Mouse (Mus musculus): Measurements from ENCODE around the gene Samsn1. TPM values are rescaled to one million over a fixed set of nuclear protein-coding genes. Genes with fewer than 3 reads are reported as not detected.

The Samsn1 gene
- total RNA-seq, 2 experiments from 2014 or later, result 0.78 to 1.2 TPM

DNA sequence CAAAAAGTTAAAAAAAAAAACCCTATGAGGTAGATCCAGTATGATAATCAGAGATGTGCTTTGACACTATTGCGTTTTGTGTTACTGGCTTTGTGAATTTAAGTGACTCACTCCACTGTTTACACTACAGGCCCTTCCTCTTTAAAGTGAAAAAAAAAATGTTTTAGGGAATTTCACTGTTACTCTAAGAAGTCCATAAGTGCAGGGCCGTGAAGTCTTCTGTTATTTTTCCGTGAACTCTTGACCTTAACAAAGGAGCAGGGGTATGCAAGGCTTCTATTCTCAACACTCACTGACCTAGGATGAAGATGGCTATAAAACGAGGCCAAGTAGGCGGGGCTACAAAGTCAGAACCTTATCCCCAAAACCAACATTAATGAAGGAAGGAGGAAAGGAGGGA is 60.6 kb downstream of the Samsn1 start:
- intact Hi-C loops (cut with DNase I), result no loop called here
- no peak for DNase-seq

DNA sequence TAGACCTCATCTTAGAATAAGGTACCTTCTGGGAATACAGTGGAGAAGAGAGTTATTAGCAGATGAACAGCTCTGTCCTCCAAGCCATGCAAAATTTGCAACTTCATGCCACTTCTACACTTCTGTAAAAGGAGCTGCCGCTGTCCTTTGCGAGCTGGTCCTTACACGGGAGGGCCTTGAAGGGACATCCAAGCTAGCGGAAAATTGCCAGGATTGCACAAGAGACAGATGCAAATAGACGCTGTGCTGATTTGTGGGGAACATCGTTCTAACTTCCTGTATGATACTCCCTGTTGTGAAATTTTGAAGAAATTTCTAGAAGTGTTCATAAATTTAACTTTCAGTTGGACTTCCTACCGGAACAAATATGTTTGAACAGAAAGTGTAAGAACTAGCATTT is 61.0 kb downstream of the Samsn1 start:
- intact Hi-C loops (cut with DNase I), result no loop called here
- peak; percentile 15 to 34 for DNase-seq

DNA sequence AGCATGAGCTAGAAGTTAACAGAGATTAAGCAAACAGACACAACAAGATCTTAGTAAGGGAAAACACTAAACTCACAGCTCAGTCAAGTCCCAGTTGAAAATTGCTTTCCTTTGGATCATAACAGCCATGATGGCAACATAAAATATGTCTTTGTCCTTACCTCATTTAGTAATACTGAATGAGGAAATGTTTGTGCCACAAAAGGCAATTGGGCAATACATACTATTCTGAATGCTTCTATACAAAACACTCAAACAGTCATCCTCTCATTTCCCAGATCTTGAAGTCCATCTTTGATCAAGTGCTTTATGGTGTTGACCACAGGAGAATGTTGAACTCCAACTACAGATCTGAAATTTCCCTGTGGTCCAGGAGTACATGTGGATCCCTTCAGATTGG is 88.7 kb downstream of the Samsn1 start:
- DNase-seq, result no peak
- intact Hi-C loops (cut with DNase I), result no loop called here

DNA sequence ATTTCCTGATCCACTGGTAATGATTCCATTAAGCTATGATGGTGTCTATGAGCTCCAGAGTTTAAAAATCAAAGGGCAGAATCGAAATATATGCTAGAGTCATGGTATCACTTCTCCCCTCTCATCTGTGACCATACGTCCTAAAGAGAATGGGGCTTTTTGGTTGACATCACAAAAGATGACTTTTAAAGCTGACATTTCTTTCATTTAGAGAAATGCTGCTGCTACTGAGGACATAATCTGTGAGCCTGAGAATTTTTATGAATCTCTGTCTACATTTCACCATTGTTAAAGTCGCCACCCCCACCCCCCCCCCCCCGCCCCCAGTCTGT is 91.9 kb downstream of the Samsn1 start:
- no peak for DNase-seq
- intact Hi-C loops (cut with DNase I), result no loop called here

DNA sequence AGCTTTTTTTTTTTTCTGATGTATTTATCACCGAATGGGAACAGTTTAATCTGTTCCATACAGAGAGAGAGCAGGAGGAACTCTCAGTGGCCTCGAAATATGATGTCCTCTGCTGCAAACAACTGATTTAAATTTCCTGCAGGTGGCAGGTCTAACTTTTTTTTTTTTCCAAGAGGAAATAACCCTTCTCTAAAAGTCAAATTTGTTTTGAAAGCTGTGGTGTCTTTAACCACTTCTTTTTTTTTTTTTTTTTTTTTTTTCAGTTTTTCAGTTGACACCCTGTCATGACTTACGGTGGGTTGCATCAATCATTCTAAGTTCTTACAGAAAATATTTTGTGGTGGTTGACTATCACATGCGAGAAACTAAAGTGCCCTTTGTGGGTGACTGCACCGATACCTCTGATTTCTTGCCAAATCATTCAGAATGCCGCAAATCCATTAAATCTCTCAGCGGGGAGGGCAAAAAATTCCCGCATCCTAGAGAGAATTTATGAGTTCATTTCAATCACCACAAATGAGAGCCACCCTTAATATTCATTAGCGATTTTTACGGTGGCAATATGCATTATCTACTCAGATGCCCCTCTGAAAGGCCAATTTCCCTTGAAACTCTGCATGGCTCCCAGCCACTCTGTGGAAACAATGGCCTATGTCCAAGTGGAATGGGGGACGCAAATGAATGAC is 92.4 kb downstream of the Samsn1 start:
- no peak for DNase-seq
- intact Hi-C loops (cut with DNase I), result no loop called here

DNA sequence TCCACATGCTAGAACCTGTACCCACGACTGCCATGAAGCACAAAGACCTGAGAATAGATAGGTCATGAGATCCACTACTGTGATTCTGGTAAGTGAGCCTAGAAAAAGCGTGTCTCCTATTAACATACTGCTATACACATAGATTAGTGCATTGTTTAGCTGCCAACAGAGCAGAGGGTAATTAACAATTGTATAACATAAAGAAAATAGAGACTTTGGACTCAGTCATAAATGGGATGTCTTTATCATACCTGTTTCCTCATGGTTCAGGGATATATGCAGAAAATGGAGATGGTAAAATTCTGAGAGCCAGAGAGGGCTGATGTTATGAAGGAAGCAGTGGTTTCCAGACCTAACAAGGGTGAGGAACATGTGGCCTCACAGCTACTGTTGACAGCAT is 95.6 kb downstream of the Samsn1 start:
- DNase-seq, result no peak
- intact Hi-C loops (cut with DNase I), result no loop called here

DNA sequence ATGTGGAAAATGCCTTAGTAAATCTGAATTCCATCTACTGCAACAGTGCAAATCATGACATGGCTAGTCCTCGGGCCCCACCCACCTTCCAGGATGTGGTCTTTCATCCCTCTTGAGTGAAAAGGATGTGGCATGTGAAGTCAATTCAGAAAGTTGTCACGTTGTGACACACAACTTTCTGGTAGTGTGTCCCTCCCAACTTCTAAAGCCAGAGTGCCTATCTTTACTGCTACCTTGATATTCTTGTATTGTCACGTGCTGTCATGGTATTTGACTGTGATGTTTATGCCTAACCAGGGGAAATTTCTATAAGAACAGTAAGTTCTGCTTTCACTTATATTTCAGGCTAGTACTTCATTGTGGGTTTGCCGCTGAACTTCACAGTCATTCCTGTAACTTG is 101.2 kb downstream of the Samsn1 start:
- DNase-seq, result no peak
- intact Hi-C loops (cut with DNase I), result no loop called here

DNA sequence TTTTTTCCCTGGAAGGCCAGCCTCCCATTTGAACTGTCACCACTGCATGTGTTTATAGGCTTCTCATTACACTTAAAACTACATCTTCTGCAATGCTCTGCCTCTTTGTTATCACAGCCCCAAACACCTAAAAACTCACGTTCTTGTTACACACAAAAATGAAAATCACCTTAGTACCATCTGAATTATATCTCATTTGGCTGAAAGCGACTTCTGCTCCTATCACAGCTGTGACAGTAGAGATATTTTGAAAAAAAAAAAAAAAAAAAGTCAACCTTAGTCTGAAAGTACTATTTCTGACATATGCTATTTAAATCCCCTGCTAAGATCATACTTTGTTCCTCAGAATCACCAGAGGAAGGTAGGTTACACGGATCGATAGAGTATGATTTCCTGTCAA is 102.8 kb downstream of the Samsn1 start:
- DNase-seq, result no peak
- intact Hi-C loops (cut with DNase I), result no loop called here

DNA sequence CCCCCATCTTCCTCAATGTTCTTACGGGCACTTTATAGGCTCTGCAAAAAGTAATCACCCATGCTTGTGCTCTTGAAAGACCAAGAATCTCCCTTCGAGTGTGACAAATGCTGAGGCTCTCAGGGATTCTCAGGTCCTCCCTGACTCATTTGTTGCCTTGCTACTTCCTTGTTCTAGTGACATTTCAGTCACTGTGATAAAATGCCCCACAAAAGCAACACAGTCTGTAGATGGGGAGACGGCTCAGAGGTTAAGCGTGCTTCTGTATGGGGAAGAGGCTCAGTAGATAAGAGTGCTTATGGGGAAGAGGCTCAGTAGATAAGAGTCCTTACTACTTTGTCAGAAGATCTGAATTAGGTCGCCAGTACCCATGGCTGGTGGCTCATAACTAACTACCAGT is 104.4 kb downstream of the Samsn1 start:
- intact Hi-C loops (cut with DNase I), result no loop called here

DNA sequence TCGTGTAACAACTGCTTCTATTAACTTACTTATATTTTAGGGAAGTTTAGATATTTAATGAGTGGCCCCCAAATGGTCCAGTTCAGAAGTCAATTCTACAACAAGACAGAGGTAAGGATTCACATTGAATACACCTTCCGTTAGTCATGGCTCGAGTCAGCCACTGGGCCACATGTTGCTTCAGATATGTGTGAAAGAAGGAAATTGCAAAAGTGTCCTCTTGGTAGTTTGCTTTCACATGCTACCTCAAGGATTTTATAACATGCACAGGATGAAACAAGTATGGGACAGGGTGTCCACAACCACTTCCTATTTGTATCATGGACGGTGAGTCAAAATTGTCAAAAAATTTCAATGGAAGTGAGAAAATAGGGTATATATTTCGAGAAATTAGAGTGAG is 110.0 kb downstream of the Samsn1 start:
- DNase-seq, result no peak
- intact Hi-C loops (cut with DNase I), result no loop called here

More for the DNA sequence above, 104.4 kb downstream of the Samsn1 start:
- no peak for DNase-seq

DNA sequence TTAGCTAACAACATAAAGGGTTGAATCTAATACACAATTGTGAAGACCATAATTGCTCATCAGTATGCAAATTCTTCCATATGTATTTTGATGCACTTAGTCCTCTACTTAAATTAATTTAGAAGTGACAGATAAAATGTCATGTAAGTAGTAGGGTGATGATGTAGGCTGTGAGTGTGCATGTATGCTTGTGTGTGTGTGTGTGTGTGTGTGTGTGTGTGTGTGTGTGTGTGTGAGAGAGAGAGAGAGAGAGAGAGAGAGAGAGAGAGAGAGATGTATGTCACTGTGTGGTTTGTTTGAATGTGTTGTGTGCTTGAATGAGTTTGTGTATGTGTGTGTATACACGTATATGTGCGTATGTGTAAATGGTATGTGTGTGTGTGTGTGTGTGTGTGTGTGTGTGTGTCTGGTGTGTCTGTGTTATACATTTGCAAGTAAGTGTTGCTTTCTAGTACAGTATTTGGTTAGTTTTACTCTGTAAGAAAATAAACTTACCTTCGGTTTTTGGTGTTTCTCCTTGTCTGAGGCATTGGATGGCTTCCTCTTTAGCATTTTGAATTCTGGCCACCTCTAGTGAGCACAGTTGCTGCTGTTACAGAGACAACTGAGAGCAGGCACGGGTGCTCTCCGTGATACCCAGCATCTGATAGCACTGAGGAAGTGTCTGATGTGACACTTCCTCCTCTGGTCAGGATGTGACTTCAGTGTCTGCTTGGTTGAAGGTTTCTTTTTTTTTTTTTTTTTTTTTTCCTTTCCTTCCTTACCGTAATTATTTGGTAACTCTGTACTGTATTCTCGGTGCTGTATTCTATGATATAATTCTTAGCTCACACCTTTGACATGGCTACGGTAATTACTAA is 113.2 kb downstream of the Samsn1 start:
- peak in 1 of 2 experiments; percentile 13 for DNase-seq
- intact Hi-C loops (cut with DNase I), result no loop called here

DNA sequence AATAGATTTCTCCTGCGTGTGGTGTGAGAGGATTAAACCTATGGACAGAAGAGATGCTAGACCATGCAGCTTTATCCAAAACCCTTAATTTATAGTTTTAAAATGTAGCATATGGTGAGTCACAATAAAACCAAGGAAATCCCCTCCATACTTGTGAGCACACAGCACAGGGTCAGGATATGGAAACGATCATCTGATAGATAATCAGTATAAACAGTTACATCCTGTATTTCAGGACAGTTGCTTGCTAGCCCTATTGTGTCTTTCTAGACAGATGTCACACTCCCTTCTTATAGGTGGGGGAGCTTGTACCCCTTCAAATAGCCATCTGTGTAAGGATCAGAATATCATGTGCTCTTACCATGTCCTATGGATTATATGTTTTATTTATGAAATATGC is 115.3 kb downstream of the Samsn1 start:
- intact Hi-C loops (cut with DNase I), result no loop called here
- DNase-seq, result no peak

DNA sequence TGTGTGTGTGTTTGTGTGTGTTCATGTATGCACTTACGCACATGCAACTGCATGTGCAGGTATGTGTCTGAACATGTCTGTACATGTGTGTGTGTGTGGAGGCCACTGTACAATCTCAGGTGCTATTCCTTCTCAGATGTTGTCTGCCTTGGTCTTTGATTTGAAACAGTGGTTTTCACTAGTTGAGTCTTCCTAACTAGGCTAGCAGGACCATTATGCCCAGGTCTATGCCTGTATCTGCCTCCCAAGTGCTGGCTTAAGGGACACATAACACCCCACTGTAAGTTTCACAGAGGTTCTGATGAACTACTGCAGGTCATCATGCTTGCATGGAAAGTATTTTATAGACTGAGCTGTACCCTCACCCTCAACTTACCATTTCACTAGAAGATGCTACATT is 115.8 kb downstream of the Samsn1 start:
- intact Hi-C loops (cut with DNase I), result no loop called here
- DNase-seq, result no peak

DNA sequence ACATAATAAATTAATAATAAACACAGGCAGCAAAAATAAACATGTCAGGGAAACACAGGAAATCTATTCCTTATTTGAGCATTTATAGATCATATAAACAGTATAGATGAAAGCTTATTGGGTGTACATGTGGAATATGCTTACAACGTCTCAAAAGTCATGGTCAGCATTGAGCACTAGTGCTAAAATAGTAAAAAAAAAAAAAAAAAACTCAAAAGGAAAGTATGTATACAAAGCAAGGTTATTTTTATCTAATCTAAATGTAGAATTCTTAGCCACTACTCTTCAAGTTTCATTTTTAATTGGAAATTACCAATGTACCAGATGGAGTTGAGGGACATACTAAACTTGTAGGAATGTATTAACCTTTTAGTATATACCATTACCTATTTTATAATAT is 116.8 kb downstream of the Samsn1 start:
- DNase-seq, result no peak
- intact Hi-C loops (cut with DNase I), result no loop called here

DNA sequence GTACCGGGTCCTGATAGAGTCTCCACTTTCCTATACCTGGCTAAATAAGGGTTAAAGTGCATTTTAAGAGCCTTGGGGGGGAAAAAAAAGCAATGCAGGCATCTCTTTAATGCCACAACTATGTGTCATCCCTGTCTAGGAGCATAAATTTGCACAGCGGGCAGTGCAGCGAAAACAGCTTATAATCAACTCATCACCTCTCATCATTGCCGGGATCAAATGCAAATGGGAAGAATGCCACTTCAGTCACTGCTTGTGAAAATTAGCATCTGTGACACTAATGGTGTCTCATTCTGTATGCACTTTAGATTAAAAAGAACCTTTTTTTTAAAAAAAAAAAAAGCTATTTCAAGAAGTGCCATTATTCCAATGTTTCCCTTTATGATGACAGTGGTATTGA is 118.0 kb downstream of the Samsn1 start:
- intact Hi-C loops (cut with DNase I), result no loop called here

DNA sequence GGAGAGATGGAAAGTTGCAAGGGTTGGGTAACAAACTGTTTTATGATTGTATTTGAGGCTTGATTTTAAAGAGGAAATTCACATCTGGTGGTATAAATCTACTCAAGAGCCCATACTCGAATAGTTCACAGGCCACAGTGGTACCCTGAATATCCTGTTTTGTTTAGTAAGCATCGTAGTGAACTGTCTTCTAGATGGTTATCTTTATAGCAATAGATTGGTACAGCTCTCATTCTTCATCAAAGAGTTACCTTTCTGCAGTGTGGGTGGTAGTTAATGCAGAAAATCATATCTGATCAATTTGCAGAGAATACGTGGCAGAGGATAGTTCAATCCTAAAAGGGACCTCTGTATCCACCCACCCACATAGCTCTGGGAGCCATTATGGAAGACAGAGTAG is 119.1 kb downstream of the Samsn1 start:
- intact Hi-C loops (cut with DNase I), result no loop called here
- no peak for DNase-seq

More for the DNA sequence above, 118.0 kb downstream of the Samsn1 start:
- DNase-seq, result no peak

DNA sequence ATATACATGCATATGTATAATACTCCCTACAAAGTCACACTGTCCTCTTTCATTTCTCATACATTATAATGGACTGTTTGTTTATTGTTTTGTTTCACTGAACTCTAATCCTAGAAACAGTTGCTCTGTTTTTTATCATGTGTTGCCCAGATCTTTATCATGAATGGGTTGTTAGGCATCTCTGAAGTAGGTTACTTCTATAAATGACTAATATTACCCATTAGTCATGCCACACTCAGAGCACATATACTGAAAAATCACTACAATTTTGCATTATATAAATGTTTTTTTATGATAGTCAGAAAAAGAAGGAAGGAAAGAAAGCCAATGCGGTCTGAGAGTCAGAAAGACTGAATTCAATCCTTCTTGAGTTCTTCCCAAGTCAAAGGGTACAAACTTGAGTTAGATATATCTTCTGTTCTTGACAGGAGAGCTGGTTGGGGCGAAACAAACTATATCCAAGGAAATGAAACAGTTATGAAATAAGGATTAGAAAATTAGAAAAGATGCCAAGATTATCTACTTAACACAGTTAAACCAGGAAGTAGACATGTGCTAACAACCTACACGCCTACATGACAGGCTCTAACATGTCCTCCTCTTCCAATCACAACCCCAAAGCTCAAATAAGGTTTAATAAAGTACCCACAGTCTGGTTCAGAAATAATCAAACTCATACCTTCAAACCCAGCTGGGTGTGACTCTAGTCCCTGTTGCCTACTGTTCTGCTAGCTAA is 122.0 kb downstream of the Samsn1 start:
- DNase-seq, result no peak
- intact Hi-C loops (cut with DNase I), result no loop called here

DNA sequence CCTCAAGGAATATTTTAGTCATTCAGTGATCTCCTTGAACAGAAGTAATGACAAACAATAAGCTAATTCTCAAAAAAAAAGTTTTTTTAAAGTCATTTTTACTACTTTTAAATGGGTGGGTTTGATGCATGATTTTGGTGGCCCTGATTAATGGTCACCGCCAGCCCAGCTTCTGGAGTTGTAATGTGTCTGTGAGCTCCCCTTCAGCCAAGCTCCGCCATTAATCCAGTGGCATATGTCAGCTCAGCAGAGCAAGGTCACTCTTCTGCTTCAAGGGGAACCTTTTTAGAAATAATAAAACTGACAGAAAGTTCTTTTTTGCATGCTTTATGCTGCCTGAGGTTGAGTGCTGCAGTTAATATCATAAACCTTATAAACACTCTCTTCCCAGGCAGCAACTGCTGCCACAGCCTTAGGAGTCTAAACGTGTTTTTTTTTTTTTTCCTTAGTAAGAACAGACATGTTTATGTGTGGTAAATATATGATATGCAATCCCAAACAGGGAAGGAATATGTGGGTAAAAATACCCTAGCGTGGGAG is 124.2 kb downstream of the Samsn1 start:
- no peak for DNase-seq
- intact Hi-C loops (cut with DNase I), result no loop called here

DNA sequence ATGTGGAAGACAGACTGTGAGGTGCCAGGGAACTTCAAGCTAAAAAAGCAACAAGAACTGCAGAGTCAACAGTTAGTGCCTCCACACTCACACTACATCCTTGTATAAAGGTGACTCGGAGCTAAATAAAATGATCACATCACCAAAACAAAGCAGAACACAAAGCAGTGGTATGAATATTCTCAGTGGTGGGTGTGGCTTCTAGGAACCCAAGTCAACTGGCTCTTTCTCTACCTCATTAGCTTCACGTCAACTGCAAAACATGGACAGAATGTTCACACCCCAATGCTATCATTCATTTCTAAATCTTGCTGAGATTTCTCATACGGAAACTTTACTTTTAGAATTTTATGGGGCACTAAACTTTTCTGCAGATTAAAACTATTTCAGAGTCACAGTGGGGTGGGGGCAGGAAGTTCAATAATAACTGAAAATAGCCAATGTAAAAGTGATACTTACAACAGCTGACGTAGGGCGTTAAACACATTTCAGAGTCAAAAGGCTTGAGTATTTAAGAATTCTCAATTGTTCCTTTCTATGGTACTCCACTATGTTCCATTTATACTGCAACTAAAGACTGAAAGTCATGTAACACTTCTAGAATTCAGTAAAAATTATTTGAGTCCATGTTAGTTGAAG is 127.7 kb downstream of the Samsn1 start:
- intact Hi-C loops (cut with DNase I), result no loop called here
- no peak for DNase-seq

DNA sequence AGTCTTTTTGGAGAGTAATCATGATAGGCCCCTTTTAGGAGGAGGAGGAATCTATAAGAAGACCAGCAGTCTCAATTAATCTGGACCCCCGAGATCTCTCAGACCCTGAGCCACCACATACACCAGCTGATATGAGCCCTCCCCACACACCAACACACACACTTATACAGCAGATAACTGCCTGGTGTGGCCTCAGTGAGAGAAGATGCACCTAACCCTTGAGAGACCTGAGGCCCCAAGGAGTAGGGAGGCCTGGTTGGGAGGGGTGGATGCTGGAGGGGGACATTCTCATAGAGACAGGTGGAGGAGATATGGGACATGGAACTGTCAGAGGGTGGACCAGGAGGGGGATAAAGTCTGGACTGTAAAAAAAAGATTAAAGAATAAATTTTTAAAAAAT is 128.6 kb downstream of the Samsn1 start:
- intact Hi-C loops (cut with DNase I), result no loop called here
- DNase-seq, result no peak

DNA sequence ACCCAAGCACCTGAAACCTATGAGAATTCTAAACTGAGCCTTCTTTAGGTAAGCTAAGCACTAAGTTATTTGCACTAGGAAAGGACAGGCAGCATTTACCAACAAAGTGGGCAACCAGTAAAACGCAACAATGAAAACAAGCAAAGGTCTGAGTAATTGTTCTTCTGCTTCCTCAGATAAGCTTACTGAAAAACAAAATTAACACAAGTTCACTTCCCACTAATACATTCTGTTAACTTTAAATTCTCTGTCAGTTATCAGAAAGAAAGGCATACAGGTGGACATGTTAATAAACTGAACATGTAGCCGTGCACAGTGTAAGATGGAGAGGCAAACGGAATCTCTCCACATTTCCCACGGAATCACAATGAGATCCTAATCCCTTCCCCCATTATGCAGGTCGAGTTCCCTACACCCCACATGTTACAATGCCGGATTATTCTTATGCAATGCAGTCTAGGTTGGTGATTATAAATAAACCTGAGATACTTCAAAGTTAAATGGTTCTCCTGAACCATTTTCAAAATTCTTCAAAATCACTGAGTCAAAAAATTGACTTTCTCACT is 132.9 kb downstream of the Samsn1 start:
- intact Hi-C loops (cut with DNase I), result no loop called here
- no peak for DNase-seq

Measured in heart, postnatal 36 days (tissue).